Mouse (Mus musculus) liver, adult 2 months (tissue): ENCODE data around the gene Tinagl1. TPM values are rescaled to one million over a fixed set of nuclear protein-coding genes. Genes with fewer than 3 reads are reported as not detected.

ENCODE experiments used
- DNase-seq: peaks from one replicate; pipeline ENCODE4 v3.0.0-alpha.2; 2011; ENCODE audit warnings: low read depth, low spot score; ENCODE audit errors: extremely low read depth
- H3K27ac ChIP-seq: fragments of 200-500 bp; replicated peaks from 2 replicates; pipeline ENCODE4 v1.5.1; 2012; ENCODE audit warnings: low read depth, mild to moderate bottlenecking, control low read depth, inconsistent platforms, low read length; ENCODE audit not compliant: insufficient read depth
- H3K27me3 ChIP-seq: fragments of 200-500 bp; 2 replicates; pipeline ENCODE4 v1.6.1; 2012; ENCODE audit warnings: mild to moderate bottlenecking, moderate library complexity, low read length, inconsistent platforms; ENCODE audit not compliant: control insufficient read depth, insufficient read depth
- H3K36me3 ChIP-seq: fragments of 200-500 bp; 2 replicates; pipeline ENCODE4 v1.6.1; 2012; ENCODE audit warnings: low read length, inconsistent platforms; ENCODE audit not compliant: control insufficient read depth, insufficient read depth
- H3K4me1 ChIP-seq: fragments of 200-500 bp; 2 replicates; pipeline ENCODE4 v1.6.1; 2011; ENCODE audit warnings: low read length; ENCODE audit not compliant: control insufficient read depth, insufficient read depth
- H3K4me3 ChIP-seq: fragments of 200-500 bp; 2 replicates; pipeline ENCODE4 v1.5.1; 2011; ENCODE audit warnings: low read depth, mild to moderate bottlenecking, control low read depth, low read length, moderate library complexity; ENCODE audit not compliant: insufficient read depth
- H3K79me2 ChIP-seq: fragments of 200-500 bp; 2 replicates; pipeline ENCODE4 v1.6.1; 2012; ENCODE audit warnings: inconsistent platforms, mild to moderate bottlenecking, low read length, moderate library complexity; ENCODE audit not compliant: control insufficient read depth, insufficient read depth
- H3K9ac ChIP-seq: fragments of 200-500 bp; 2 replicates; pipeline ENCODE4 v1.6.1; 2012; ENCODE audit warnings: low read depth, mild to moderate bottlenecking, control low read depth, inconsistent platforms, low read length
- CTCF ChIP-seq: fragments of 200-500 bp; IDR thresholded peaks from 2 replicates; pipeline ENCODE4 v1.5.1; 2011; ENCODE audit warnings: low read depth, low read length, control low read depth
- POLR2A ChIP-seq: fragments of 200-500 bp; IDR thresholded peaks from 2 replicates; pipeline ENCODE4 v1.6.1; 2011; ENCODE audit warnings: low read length, control low read depth; ENCODE audit not compliant: insufficient read depth; ENCODE audit errors: extremely low read depth
- WGBS: fragments of 180-500 bp; shearing (Covaris S2); methylation state at CpG from one replicate; pipeline ENCODE4 v1.1.7; 2018; 5-methylcytosine and 5-hydroxymethylcytosine counted together
- polyA plus RNA-seq: library from polyadenylated mRNA; depleted of rRNA; stranded (reverse); fragments of >200 nt; gene quantifications from 2 replicates; pipeline ENCODE4 v1.2.3, GENCODE M21; 2012; rRNA removed
- total RNA-seq: library from RNA; depleted of rRNA; stranded (reverse); fragments of >200 nt; gene quantifications from 2 replicates; pipeline ENCODE4 v1.2.3, GENCODE M21; 2014; rRNA removed

The Tinagl1 gene
- total and polyA plus RNA-seq, 2 experiments = 13.3 to 35.3 TPM

DNA sequence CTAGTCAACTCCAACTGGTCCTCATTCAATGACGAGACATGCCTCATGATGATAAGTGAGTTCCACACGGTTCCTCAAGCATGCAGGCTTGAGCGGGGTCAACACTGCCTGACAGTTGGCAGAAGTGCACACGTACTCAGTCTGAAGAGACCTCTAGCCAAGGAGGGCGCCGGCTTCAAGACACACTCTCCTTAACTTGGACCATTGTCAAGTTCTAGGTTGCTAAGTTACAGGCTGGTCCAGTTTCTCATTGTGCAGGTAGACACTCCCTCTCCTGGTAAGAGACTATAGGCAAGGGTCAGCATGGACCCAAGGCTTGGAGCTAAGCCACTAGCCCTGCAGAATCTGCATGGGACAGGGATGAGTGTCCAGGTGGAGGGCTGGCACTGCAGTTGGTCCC is 49.8 kb downstream of the Tinagl1 start:
- H3K9ac ChIP-seq = no peak overlapping the region
- no peak for TF ChIP-seq CTCF
- no peak for TF ChIP-seq POLR2A
- peaks cover 3% of the 10 kb centered on the region; the same call in 1 of the 2 replicates for H3K79me2 ChIP-seq
- H3K4me1 ChIP-seq = peaks cover 3% of the 10 kb centered on the region
- no peak overlapping the region for H3K4me3 ChIP-seq
- no peak for DNase-seq
- 96% methylated on average over 6 of the region's 6 CpGs for WGBS
- H3K36me3 ChIP-seq = peaks cover 6% of the 10 kb centered on the region; the same call in 1 of the 2 replicates
- no peaks in the 10 kb centered on the region for H3K27me3 ChIP-seq
- H3K27ac ChIP-seq = no peak overlapping the region

DNA sequence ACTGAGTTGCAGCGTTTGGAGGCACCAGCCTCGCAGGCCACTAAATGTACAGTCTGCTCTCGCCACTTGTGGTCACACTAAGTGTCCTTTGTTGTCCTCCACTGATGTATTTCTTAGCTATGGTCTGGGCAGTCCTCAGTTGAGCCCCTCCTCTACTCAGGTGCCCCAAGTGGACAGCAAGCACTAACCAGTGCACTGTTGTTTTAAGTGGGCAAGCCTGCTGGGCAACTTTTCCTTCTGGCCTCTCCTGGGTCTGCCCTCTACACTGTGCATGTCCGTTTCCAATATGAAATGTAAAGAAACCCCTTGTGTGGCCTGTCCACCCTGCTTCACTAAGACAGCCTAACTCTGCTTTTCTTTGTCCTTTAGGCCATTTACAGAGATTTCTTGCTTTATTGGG is 50.8 kb downstream of the Tinagl1 start:
- H3K36me3 ChIP-seq = peaks cover 6% of the 10 kb centered on the region; the same call in 1 of the 2 replicates
- no peaks in the 10 kb centered on the region for H3K27me3 ChIP-seq
- no peak overlapping the region for H3K4me3 ChIP-seq
- DNase-seq = no peak
- H3K4me1 ChIP-seq = peaks cover 3% of the 10 kb centered on the region
- TF ChIP-seq CTCF (no peak), POLR2A (no peak)
- no peak overlapping the region for H3K9ac ChIP-seq
- H3K79me2 ChIP-seq = peaks cover 3% of the 10 kb centered on the region; the same call in 1 of the 2 replicates
- no peak overlapping the region for H3K27ac ChIP-seq
- WGBS = 97% methylated on average over 4 of the region's 4 CpGs

DNA sequence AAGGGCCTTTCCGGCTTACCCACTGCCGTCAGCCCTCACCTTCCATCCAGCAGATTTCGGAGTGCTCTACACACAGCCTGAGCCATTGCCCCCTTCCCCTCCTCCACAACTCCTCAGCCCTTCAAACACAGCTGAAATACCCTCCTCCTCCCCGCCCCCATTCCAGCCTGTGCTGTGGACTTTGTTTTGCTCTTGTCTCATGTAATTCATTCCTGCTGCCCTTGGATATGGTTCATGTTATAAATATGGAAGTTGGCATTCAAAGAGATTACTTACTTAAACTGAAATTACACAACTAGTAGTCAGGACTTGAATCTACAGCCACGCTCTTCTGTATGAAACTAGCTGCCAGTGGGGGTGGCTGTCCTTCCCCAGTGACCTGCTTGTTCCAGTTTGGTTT is 51.9 kb downstream of the Tinagl1 start:
- no peak overlapping the region for H3K4me3 ChIP-seq
- peaks cover 6% of the 10 kb centered on the region; the same call in 1 of the 2 replicates for H3K36me3 ChIP-seq
- peaks cover 3% of the 10 kb centered on the region; the same call in 1 of the 2 replicates for H3K79me2 ChIP-seq
- WGBS = 94% methylated on average over 5 of the region's 5 CpGs
- no peak for TF ChIP-seq CTCF
- TF ChIP-seq POLR2A = no peak
- no peak overlapping the region for H3K27ac ChIP-seq
- no peaks in the 10 kb centered on the region for H3K27me3 ChIP-seq
- H3K4me1 ChIP-seq = peaks cover 3% of the 10 kb centered on the region
- DNase-seq = no peak
- no peak overlapping the region for H3K9ac ChIP-seq

- H3K9ac ChIP-seq = no peak overlapping the region
- no peak for DNase-seq
- TF ChIP-seq POLR2A (no peak), CTCF (no peak)
- H3K27me3 ChIP-seq = no peaks in the 10 kb centered on the region
- WGBS = 93% methylated on average over 8 of the region's 8 CpGs
- H3K79me2 ChIP-seq = peaks cover 3% of the 10 kb centered on the region; the same call in 1 of the 2 replicates
- peaks cover 3% of the 10 kb centered on the region for H3K4me1 ChIP-seq
- no peak overlapping the region for H3K4me3 ChIP-seq
- H3K36me3 ChIP-seq = peaks cover 4% of the 10 kb centered on the region; the same call in 1 of the 2 replicates
- no peak overlapping the region for H3K27ac ChIP-seq
Measured at GRCm38 (mm10) chr4:130121560-130121959, 53.4 kb downstream of the Tinagl1 start.

DNA sequence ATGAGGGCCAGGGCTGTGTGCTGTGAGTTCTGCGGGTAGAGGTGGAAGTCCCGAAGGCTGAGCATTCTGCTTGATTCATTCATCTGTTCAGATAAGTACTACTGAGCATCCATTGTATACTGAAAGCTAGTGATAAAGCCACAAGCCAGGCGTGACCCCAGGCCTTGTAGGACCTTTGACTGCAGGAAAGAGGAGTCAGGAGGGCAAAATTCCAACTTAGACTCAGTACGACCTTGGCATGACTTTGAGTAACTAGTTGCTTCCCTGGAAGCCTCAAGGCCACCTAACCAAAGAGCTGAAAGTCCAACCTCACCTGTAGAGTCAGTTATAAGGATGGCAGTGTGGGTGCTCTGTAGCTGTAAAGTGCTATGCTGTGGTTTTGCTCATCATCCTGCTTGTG is 54.2 kb downstream of the Tinagl1 start:
- H3K27me3 ChIP-seq = no peaks in the 10 kb centered on the region
- no peak overlapping the region for H3K4me3 ChIP-seq
- H3K36me3 ChIP-seq = peaks cover 4% of the 10 kb centered on the region; the same call in 1 of the 2 replicates
- no peak for TF ChIP-seq CTCF
- no peak for TF ChIP-seq POLR2A
- H3K4me1 ChIP-seq = peaks cover 3% of the 10 kb centered on the region
- H3K27ac ChIP-seq = no peak overlapping the region
- H3K9ac ChIP-seq = no peak overlapping the region
- peaks cover 3% of the 10 kb centered on the region; the same call in 1 of the 2 replicates for H3K79me2 ChIP-seq
- DNase-seq = peak; percentile 56
- 37% methylated on average over 4 of the region's 4 CpGs for WGBS

Other genes with a start within 250 kb of the Tinagl1 start
- not detected in 2 replicates for gene Spocd1, start 245.9 kb downstream of the Tinagl1 start, total RNA-seq
- not detected in 2 replicates for gene Spocd1, start 245.9 kb downstream of the Tinagl1 start, polyA plus RNA-seq
- gene Adgrb2, start 190.3 kb downstream of the Tinagl1 start, total RNA-seq = 0.07 TPM in 1 of 2 replicates, not detected in the other
- 0.06 TPM in 1 of 2 replicates, not detected in the other for gene Adgrb2, start 190.3 kb downstream of the Tinagl1 start, polyA plus RNA-seq
- gene Col16a1, start 127.3 kb downstream of the Tinagl1 start, total RNA-seq = 1.9 and 2.4 TPM in 2 replicates
- 1.9 and 2.0 TPM in 2 replicates for gene Col16a1, start 127.3 kb downstream of the Tinagl1 start, polyA plus RNA-seq
- 23.1 and 30.1 TPM in 2 replicates for gene Pef1, start 72.6 kb downstream of the Tinagl1 start, total RNA-seq
- 77.2 and 79.8 TPM in 2 replicates for gene Pef1, start 72.6 kb downstream of the Tinagl1 start, polyA plus RNA-seq
- not detected in 2 replicates for gene Hcrtr1, start 35.8 kb downstream of the Tinagl1 start, total RNA-seq
- gene Hcrtr1, start 35.8 kb downstream of the Tinagl1 start, polyA plus RNA-seq = 0.04 TPM in 1 of 2 replicates, not detected in the other
- gene Gm853, start 47.3 kb upstream of the Tinagl1 start, total RNA-seq = not detected in 2 replicates
- gene Gm853, start 47.3 kb upstream of the Tinagl1 start, polyA plus RNA-seq = not detected in 2 replicates
- gene Serinc2, start 104.1 kb upstream of the Tinagl1 start, total RNA-seq = 0.87 and 1.1 TPM in 2 replicates
- gene Serinc2, start 104.1 kb upstream of the Tinagl1 start, polyA plus RNA-seq = 20.9 and 22.5 TPM in 2 replicates
- gene Fabp3, start 133.5 kb upstream of the Tinagl1 start, total RNA-seq = 0.34 and 4.2 TPM in 2 replicates
- 0.19 TPM in 1 of 2 replicates, not detected in the other for gene Fabp3, start 133.5 kb upstream of the Tinagl1 start, polyA plus RNA-seq
- not detected in 2 replicates for gene Gm10570, start 133.6 kb upstream of the Tinagl1 start, total RNA-seq
- gene Gm10570, start 133.6 kb upstream of the Tinagl1 start, polyA plus RNA-seq = not detected in 2 replicates
- 9.5 and 10.0 TPM in 2 replicates for gene Zcchc17, start 184.8 kb upstream of the Tinagl1 start, total RNA-seq
- 15.6 and 16.7 TPM in 2 replicates for gene Zcchc17, start 184.8 kb upstream of the Tinagl1 start, polyA plus RNA-seq
- 10.8 and 11.5 TPM in 2 replicates for gene Snrnp40, start 185.0 kb upstream of the Tinagl1 start, total RNA-seq
- gene Snrnp40, start 185.0 kb upstream of the Tinagl1 start, polyA plus RNA-seq = 9.1 and 10.5 TPM in 2 replicates